Mouse (Mus musculus): ENCODE measurements around the gene Galns. TPM values are rescaled to one million over a fixed set of nuclear protein-coding genes. Genes with fewer than 3 reads are reported as not detected.
"Not testable (repeated sequence)": the region's sequence is repeated elsewhere in the genome, so short reads cannot be mapped to it uniquely, and the experiment has no call there.

Galns gene
- total and polyA plus RNA-seq, 3 experiments: 16.4 to 25.6 (median 25.6) TPM

DNA sequence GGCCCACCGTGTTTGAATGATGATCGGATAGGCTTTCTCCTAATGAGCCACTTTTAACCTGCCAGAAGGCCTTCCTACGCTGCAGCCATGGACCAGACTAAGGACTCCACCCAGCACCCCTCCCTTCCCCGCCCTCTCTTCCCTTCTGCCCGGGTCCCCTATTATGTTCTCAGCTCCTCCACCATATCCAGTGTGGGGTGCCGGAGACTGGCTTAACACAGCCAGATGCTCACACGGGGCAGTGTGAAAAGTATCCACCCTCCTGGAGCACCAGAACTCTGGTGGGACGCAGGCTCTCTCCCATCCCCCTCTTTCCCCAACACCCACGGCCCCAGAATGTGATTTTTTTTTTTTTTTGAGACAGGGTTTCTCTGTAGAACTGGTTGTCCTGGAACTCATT lies 37.7 kb downstream of the Galns start:
- Histone ChIP-seq H3K4me3 (replicated peaks in 1 of 3; ENCODE audit: low read depth in 2 of 3, low read length in 2 of 3, poor library complexity in 1 of 3) (no peak overlapping the region), H3K9ac (ENCODE audit: insufficient read depth, low read depth) (no peak overlapping the region), H3K9me3 (replicated peaks; ENCODE audit: low read length) (no peaks in the 10 kb centered on the region), H3K27me3 (replicated peaks) (no peaks in the 10 kb centered on the region), H3K4me2 (ENCODE audit: insufficient read depth, low read depth, poor library complexity, severe bottlenecking) (no peak overlapping the region), H3K27ac (ENCODE audit: insufficient read depth, low read depth) (no peak overlapping the region), H3K4me1 (ENCODE audit: control insufficient read depth in 1 of 2, insufficient read depth in 2 of 2) (peaks cover 20 to 52% of the 10 kb centered on the region in 2 experiments), H3K79me2 (replicated peaks; ENCODE audit: control insufficient read depth, extremely low read depth, insufficient read depth, poor library complexity, severe bottlenecking) (peaks cover 30% of the 10 kb centered on the region), H3K36me3 (replicated peaks in 1 of 2; ENCODE audit: control insufficient read depth in 1 of 2, insufficient read depth in 1 of 2, low read length in 1 of 2) (peaks cover 45 to 77% of the 10 kb centered on the region in 2 experiments)
- in situ Hi-C loops (cut with MboI; ENCODE audit: low pct_ligation_motif_present, low pct_unique_long_range_greater_than_20kb, low sequenced_read_pairs): no loop called here
- DNase-seq (ENCODE audit: extremely low read depth): no peak
- no peak for TF ChIP-seq TCF12 (IDR thresholded peaks at IDR 0.05; ENCODE audit: low read depth, low read length)
- TF ChIP-seq CHD2 (IDR thresholded peaks at IDR 0.05; ENCODE audit: low read length): peak; percentile 30; the same call in 1 of the 2 replicates
- TF ChIP-seq ZNF384 (IDR thresholded peaks at IDR 0.05; ENCODE audit: low read depth, low read length): peak; percentile 29; the same call in 1 of the 2 replicates
- dilution Hi-C loops (cut with MboI; ENCODE audit: extremely low pct_ligation_motif_present, extremely low pct_unique_long_range_greater_than_20kb, low sequenced_read_pairs): no loop called here

DNA sequence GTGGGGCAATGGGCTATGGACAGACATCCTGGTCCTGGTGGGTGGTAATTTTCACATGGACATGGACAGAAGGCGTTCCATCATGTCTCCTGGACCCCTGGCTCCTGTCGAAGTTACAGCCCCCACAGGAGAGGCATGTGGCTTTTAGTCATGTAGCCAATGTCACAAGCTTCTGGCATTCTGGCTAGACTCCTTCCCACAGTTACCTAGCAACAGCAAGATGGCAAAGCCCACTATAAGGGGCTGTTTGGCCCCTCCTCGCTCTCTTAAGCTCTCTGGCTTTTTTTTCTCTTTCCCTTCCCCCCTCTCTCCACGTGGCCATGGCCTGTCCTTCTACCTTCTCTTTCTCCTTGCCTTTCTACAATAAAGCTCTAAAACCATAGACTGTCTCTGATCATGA lies 38.1 kb downstream of the Galns start:
- H3K36me3 ChIP-seq (replicated peaks in 1 of 2; ENCODE audit: control insufficient read depth in 1 of 2, insufficient read depth in 1 of 2, low read length in 1 of 2): peaks cover 42 to 73% of the 10 kb centered on the region in 2 experiments
- H3K9ac ChIP-seq (ENCODE audit: insufficient read depth, low read depth); in situ Hi-C loops (cut with MboI; ENCODE audit: low pct_ligation_motif_present, low pct_unique_long_range_greater_than_20kb, low sequenced_read_pairs); H3K27me3 ChIP-seq (replicated peaks); H3K9me3 ChIP-seq (replicated peaks; ENCODE audit: low read length); DNase-seq (ENCODE audit: extremely low read depth); dilution Hi-C loops (cut with MboI; ENCODE audit: extremely low pct_ligation_motif_present, extremely low pct_unique_long_range_greater_than_20kb, low sequenced_read_pairs); H3K27ac ChIP-seq (ENCODE audit: insufficient read depth, low read depth); H3K4me2 ChIP-seq (ENCODE audit: insufficient read depth, low read depth, poor library complexity, severe bottlenecking); H3K4me3 ChIP-seq (replicated peaks in 1 of 3; ENCODE audit: low read depth in 2 of 3, low read length in 2 of 3, poor library complexity in 1 of 3): not testable (repeated sequence)
- H3K79me2 ChIP-seq (replicated peaks; ENCODE audit: control insufficient read depth, extremely low read depth, insufficient read depth, poor library complexity, severe bottlenecking): peaks cover 30% of the 10 kb centered on the region
- H3K4me1 ChIP-seq (ENCODE audit: control insufficient read depth in 1 of 2, insufficient read depth in 2 of 2): peaks cover 20 to 52% of the 10 kb centered on the region in 2 experiments
- 0 out of 2 replicates have a peak, but pooled peaks have one; percentile 20 for TF ChIP-seq MYC (IDR thresholded peaks at IDR 0.05; ENCODE audit: low read depth, low read length)

GRCm38 (mm10) chr8:122572751-122573150 lies 38.5 kb downstream of the Galns start:
- DNase-seq (ENCODE audit: extremely low read depth): no peak
- Histone ChIP-seq H3K36me3 (replicated peaks in 1 of 2; ENCODE audit: control insufficient read depth in 1 of 2, insufficient read depth in 1 of 2, low read length in 1 of 2) (peaks cover 42 to 70% of the 10 kb centered on the region in 2 experiments), H3K9me3 (replicated peaks; ENCODE audit: low read length) (no peaks in the 10 kb centered on the region), H3K27ac (ENCODE audit: insufficient read depth, low read depth) (peak overlapping the region; percentile 26; the same call in 1 of the 2 replicates), H3K4me3 (replicated peaks in 1 of 3; ENCODE audit: low read depth in 2 of 3, low read length in 2 of 3, poor library complexity in 1 of 3) (no peak overlapping the region), H3K4me1 (ENCODE audit: control insufficient read depth in 1 of 2, insufficient read depth in 2 of 2) (peaks cover 20 to 52% of the 10 kb centered on the region in 2 experiments), H3K4me2 (ENCODE audit: insufficient read depth, low read depth, poor library complexity, severe bottlenecking) (no peak overlapping the region), H3K9ac (ENCODE audit: insufficient read depth, low read depth) (no peak overlapping the region), H3K27me3 (replicated peaks) (no peaks in the 10 kb centered on the region), H3K79me2 (replicated peaks; ENCODE audit: control insufficient read depth, extremely low read depth, insufficient read depth, poor library complexity, severe bottlenecking) (peaks cover 30% of the 10 kb centered on the region)
- dilution Hi-C loops (cut with MboI; ENCODE audit: extremely low pct_ligation_motif_present, extremely low pct_unique_long_range_greater_than_20kb, low sequenced_read_pairs) (no loop called here), in situ Hi-C loops (cut with MboI; ENCODE audit: low pct_ligation_motif_present, low pct_unique_long_range_greater_than_20kb, low sequenced_read_pairs) (no loop called here)
- TF ChIP-seq RCOR1 (conservative IDR thresholded peaks at IDR 0.05; ENCODE audit: low read depth, low read length) (no peak), ZKSCAN1 (IDR thresholded peaks at IDR 0.05; ENCODE audit: borderline replicate concordance, low read depth, low read length) (no peak), MEF2A (IDR thresholded peaks at IDR 0.05; ENCODE audit: borderline replicate concordance, low read depth, low read length) (no peak), ZC3H11A (IDR thresholded peaks at IDR 0.05; ENCODE audit: low read depth, low read length) (no peak), BHLHE40 (IDR thresholded peaks at IDR 0.05; ENCODE audit: low read depth, low read length) (no peak), UBTF (IDR thresholded peaks at IDR 0.05; ENCODE audit: low read depth, low read length) (no peak), RAD21 (IDR thresholded peaks at IDR 0.05; ENCODE audit: low read depth, low read length) (no peak), MXI1 (IDR thresholded peaks at IDR 0.05; ENCODE audit: low read depth, low read length) (no peak), ZMIZ1 (IDR thresholded peaks at IDR 0.05; ENCODE audit: low read depth, low read length) (no peak), KAT2A (IDR thresholded peaks at IDR 0.05; ENCODE audit: insufficient replicate concordance, low read length) (no peak), USF1 (IDR thresholded peaks at IDR 0.05; ENCODE audit: low read depth, low read length) (no peak), TBP (conservative IDR thresholded peaks at IDR 0.05; ENCODE audit: low read depth, low read length) (no peak), MAX (IDR thresholded peaks at IDR 0.05; ENCODE audit: low read length) (no peak), MAFK (IDR thresholded peaks at IDR 0.05; ENCODE audit: insufficient replicate concordance, low read length) (no peak), GABPA (IDR thresholded peaks at IDR 0.05; ENCODE audit: insufficient replicate concordance, low read depth, low read length) (no peak), MAZ (IDR thresholded peaks at IDR 0.05; ENCODE audit: low read depth, low read length) (no peak), USF2 (conservative IDR thresholded peaks at IDR 0.05; ENCODE audit: low read depth, low read length) (no peak), ZNF384 (IDR thresholded peaks at IDR 0.05; ENCODE audit: low read depth, low read length) (no peak), CHD2 (IDR thresholded peaks at IDR 0.05; ENCODE audit: low read length) (no peak)
